Mouse (Mus musculus): ENCODE data around the gene 4933434E20Rik.

DNA sequence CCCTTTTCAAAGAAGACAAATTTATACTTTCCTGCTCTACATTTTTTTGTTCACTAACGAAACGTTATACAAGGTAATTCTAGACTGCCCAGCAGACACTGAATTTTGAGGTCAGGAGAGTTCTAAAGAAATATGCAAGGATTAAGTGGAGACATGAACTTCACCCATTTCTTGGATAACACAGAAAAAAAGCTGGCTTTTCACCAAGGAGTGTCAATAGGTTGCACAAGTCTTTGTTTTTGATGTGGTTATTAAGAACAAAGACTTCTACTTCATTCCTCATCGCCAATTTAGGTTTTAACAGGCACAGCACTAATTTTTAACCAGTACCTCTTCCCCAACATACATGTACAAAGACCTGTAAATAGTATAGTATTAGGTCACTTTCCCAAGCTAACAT lies 1.7 kb upstream of the 4933434E20Rik start:
- TF ChIP-seq POLR2A (IDR thresholded peaks at IDR 0.05; ENCODE audit: control insufficient read depth, extremely low read depth, insufficient read depth, low read length, poor library complexity) = no peak
- TF ChIP-seq CTCF (IDR thresholded peaks at IDR 0.05; ENCODE audit: borderline replicate concordance, control insufficient read depth, extremely low read depth, insufficient read depth, low read length, poor library complexity) = no peak

Measured in thymus, adult 2 months (tissue).